11 mouse cellular contexts compared by ENCODE assay signal in the genomic region with DNA sequence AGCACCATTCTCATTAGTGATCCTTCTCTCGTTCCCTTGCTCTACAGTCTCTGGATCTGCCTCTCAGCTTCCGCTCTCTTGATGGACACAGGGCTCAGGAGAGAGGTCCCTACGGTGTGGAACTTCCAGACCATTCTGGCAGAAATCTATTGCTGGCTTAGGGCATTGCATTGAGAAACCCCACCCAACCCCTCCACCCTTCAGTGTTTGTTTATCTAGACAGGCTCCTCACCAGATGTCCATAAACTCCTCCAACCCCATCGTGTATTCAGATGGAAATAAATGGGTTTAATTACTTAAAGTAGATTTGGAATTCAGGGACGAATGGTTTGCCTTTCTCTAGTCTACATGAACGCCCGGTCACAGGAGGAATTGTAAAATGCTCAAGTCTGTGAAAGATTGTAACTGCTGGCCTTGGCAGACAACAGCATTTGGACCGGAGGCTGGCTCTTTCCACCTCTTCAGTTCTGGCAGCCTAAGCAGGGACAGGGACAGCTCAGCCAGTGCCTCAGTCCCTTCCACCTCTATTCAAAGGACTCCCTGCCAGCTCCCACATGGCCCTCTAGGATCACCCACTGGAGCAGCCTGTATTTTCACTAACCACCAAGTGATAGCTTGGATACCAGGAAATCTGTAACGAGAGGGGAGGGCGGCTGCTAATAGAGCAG.
DNase-seq lines count a peak whose midpoint lies in the region; ATAC-seq and TF ChIP-seq lines count a peak whose summit lies in the region.
"Had no signal": no experiment of that assay in that cellular context is flagged by ENCODE, and none has a peak within 500 bp of the region (broad histone marks: within the 10 kb centered on the region; RNA-seq: fewer than 3 reads in every experiment).

No protein-coding gene starts in this region.

- no peak for ATAC-seq in intestine, embryonic 14.5 days (replicated peaks; ENCODE audit: low FRiP score, low TSS enrichment, low read depth)
- ATAC-seq in intestine, embryonic 15.5 days: no peak
- ATAC-seq in hindbrain, postnatal 0 days: peak; percentile 71

- no peaks in the 10 kb centered on the region for H3K9me3 ChIP-seq in intestine, embryonic 14.5 days (ENCODE audit: control insufficient read depth, low read length)
- no peaks in the 10 kb centered on the region for H3K9me3 ChIP-seq in intestine, embryonic 15.5 days
- no peaks in the 10 kb centered on the region for H3K9me3 ChIP-seq in hindbrain, postnatal 0 days (ENCODE audit: low read length)

- no peak overlapping the region for H3K9ac ChIP-seq in intestine, embryonic 14.5 days (ENCODE audit: low read length)
- no peak overlapping the region for H3K9ac ChIP-seq in intestine, embryonic 15.5 days
- H3K9ac ChIP-seq in hindbrain, postnatal 0 days (replicated peaks; ENCODE audit: low read length): no peak overlapping the region
- H3K9ac ChIP-seq: liver, embryonic 14.5 days had no signal

- H3K4me3 ChIP-seq in intestine, embryonic 14.5 days (ENCODE audit: low read depth, low read length): no peak overlapping the region
- H3K4me3 ChIP-seq in intestine, embryonic 15.5 days (replicated peaks): no peak overlapping the region
- H3K4me3 ChIP-seq in hindbrain, postnatal 0 days (ENCODE audit: low read length): no peak overlapping the region

- H3K4me1 ChIP-seq in intestine, embryonic 14.5 days (replicated peaks; ENCODE audit: control insufficient read depth, insufficient read depth, low read length): no peaks in the 10 kb centered on the region
- H3K4me1 ChIP-seq in intestine, embryonic 15.5 days (replicated peaks): no peaks in the 10 kb centered on the region
- H3K4me1 ChIP-seq in hindbrain, postnatal 0 days (ENCODE audit: insufficient read depth, low read length): peaks cover 17% of the 10 kb centered on the region; the same call in 1 of the 2 replicates

- no peaks in the 10 kb centered on the region for H3K36me3 ChIP-seq in intestine, embryonic 14.5 days (ENCODE audit: control insufficient read depth, insufficient read depth, low read length)
- H3K36me3 ChIP-seq in intestine, embryonic 15.5 days: no peaks in the 10 kb centered on the region
- no peaks in the 10 kb centered on the region for H3K36me3 ChIP-seq in hindbrain, postnatal 0 days (ENCODE audit: insufficient read depth, low read length)

- peak; percentile 32 for DNase-seq in intestine, embryonic 14.5 days (ENCODE audit: low spot score)
- peak; percentile 46 for DNase-seq in brain, embryonic 18.5 days (ENCODE audit: low read depth, low spot score)
- peak; percentile 86 for DNase-seq in cerebellum, adult 9-10 months
- DNase-seq in hindbrain, postnatal 0 days (ENCODE audit: low spot score): peak; percentile 64
- DNase-seq in kidney, postnatal 4 days: no peak
- no peak for DNase-seq in frontal cortex, adult 2 months (ENCODE audit: extremely low spot score in 1 of 2, low spot score in 1 of 2)
- DNase-seq in urinary bladder, postnatal 4 days (ENCODE audit: low spot score in 2 of 2): no peak
- DNase-seq: gastrocnemius, postnatal 14 days; kidney, postnatal 14 days had no signal

- no peaks in the 10 kb centered on the region for H3K27me3 ChIP-seq in intestine, embryonic 14.5 days (replicated peaks; ENCODE audit: control insufficient read depth, insufficient read depth, low read length)
- H3K27me3 ChIP-seq in intestine, embryonic 15.5 days (replicated peaks): no peaks in the 10 kb centered on the region
- no peaks in the 10 kb centered on the region for H3K27me3 ChIP-seq in hindbrain, postnatal 0 days (ENCODE audit: insufficient read depth, low read length)

- no peak for TF ChIP-seq CTCF in hindbrain, postnatal 0 days (IDR thresholded peaks at IDR 0.05; ENCODE audit: low read depth)

- no peak overlapping the region for H3K27ac ChIP-seq in intestine, embryonic 14.5 days (ENCODE audit: low read depth)
- no peak overlapping the region for H3K27ac ChIP-seq in intestine, embryonic 15.5 days
- peak overlapping the region; percentile 32; the same call in 1 of the 2 replicates for H3K27ac ChIP-seq in hindbrain, postnatal 0 days
- H3K27ac ChIP-seq: liver, embryonic 14.5 days had no signal

- 49% methylated on average over 10 of the region's 10 CpGs for WGBS in intestine, embryonic 14.5 days
- WGBS in intestine, embryonic 15.5 days: 46% methylated on average over 10 of the region's 10 CpGs
- 32% methylated on average over 10 of the region's 10 CpGs for WGBS in hindbrain, postnatal 0 days

- H3K4me2 ChIP-seq in intestine, embryonic 14.5 days (ENCODE audit: low read length): no peak overlapping the region
- H3K4me2 ChIP-seq in intestine, embryonic 15.5 days (replicated peaks): no peak overlapping the region
- no peak overlapping the region for H3K4me2 ChIP-seq in hindbrain, postnatal 0 days (ENCODE audit: low read depth, low read length)

Comparison
In these comparisons a context has a peak if more than half of its experiments do, and no peak if none do; other contexts are left out.
1. DNase-seq: peak in intestine, embryonic 14.5 days (single experiment), brain, embryonic 18.5 days (single experiment), cerebellum, adult 9-10 months (single experiment) and hindbrain, postnatal 0 days (single experiment); none in kidney, postnatal 4 days (0 of 2), frontal cortex, adult 2 months (0 of 2) and urinary bladder, postnatal 4 days (0 of 2).